8 mouse cellular contexts compared by ENCODE assay signal in the genomic region with DNA sequence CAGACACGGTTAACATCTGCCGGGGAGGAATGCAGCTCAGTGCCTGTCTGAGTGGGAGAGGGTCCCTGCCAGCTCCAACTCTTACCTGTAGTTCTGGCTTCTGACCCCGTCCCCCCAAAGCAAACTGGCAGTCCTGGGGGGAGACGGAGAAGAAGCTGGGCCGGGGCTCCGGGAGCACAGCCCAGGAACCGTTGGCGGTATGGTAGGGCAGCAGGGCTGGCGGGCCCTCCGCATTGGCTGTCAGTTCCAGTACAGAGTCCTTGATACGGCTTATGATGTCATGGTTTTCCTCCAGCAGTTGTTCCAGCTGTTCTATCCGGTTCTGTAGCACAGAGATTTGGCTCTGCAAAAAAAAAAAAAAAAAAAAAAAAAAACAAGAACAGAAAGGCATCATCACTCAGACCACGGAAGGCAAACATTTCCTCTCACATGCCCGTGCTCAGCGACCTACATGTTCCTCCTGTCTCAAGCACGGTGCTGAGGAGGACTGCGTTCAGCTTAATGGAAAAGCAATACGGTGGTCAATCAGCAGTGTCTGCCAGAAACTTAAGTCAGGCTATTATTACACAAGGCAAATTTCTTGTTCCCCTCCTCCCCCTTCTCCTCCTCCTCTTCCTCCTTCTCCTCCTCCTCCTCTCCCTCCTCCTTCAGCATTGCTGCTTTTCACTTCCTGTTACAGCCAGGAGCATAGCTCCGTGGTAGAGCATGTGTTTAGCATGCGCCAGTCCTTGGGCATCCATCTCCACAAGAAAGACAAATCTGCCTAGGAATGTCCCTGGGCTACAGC. TPM values are rescaled to one million over a fixed set of nuclear protein-coding genes. Genes with fewer than 3 reads are reported as not detected.
DNase-seq lines count a peak whose midpoint lies in the region; ATAC-seq and TF ChIP-seq lines count a peak whose summit lies in the region.

No protein-coding gene starts in this region.

- no peak for DNase-seq in hindbrain, postnatal 0 days (ENCODE audit: low spot score)
- DNase-seq in gastrocnemius, postnatal 10 days, result no peak
- no peak for DNase-seq in Muller cell, postnatal 12 days (ENCODE audit: inconsistent ontology term)
- DNase-seq in layer of hippocampus, postnatal 10 days (ENCODE audit: low spot score in 2 of 2), result no peak

- 86% methylated on average over 20 of the region's 20 CpGs for WGBS in hindbrain, embryonic 12.5 days
- WGBS in hindbrain, postnatal 0 days, result 82% methylated on average over 20 of the region's 20 CpGs
- WGBS in midbrain, embryonic 15.5 days, result 88% methylated on average over 20 of the region's 20 CpGs

- peak overlapping the region; percentile 35; the same call in 1 of the 2 replicates for H3K9ac ChIP-seq in hindbrain, embryonic 12.5 days
- no peak overlapping the region for H3K9ac ChIP-seq in hindbrain, postnatal 0 days (replicated peaks; ENCODE audit: low read length)
- 0 out of 2 replicates have a peak overlapping the region, but pooled peaks have one; percentile 92 for H3K9ac ChIP-seq in midbrain, embryonic 15.5 days

- no peak overlapping the region for H3K27ac ChIP-seq in hindbrain, embryonic 12.5 days
- H3K27ac ChIP-seq in hindbrain, postnatal 0 days, result no peak overlapping the region
- H3K27ac ChIP-seq in midbrain, embryonic 15.5 days, result no peak overlapping the region

- H3K9me3 ChIP-seq in hindbrain, embryonic 12.5 days (replicated peaks), result no peaks in the 10 kb centered on the region
- H3K9me3 ChIP-seq in hindbrain, postnatal 0 days (ENCODE audit: low read length), result no peaks in the 10 kb centered on the region
- H3K9me3 ChIP-seq in midbrain, embryonic 15.5 days, result no peaks in the 10 kb centered on the region

- H3K36me3 ChIP-seq in hindbrain, embryonic 12.5 days, result peaks cover 43% of the 10 kb centered on the region
- peaks cover 24% of the 10 kb centered on the region for H3K36me3 ChIP-seq in hindbrain, postnatal 0 days (ENCODE audit: insufficient read depth, low read length)
- peaks cover 25% of the 10 kb centered on the region for H3K36me3 ChIP-seq in midbrain, embryonic 15.5 days (replicated peaks)

- H3K27me3 ChIP-seq in hindbrain, embryonic 12.5 days, result no peaks in the 10 kb centered on the region; the same call in 1 of the 2 replicates
- H3K27me3 ChIP-seq in hindbrain, postnatal 0 days (ENCODE audit: insufficient read depth, low read length), result no peaks in the 10 kb centered on the region
- no peaks in the 10 kb centered on the region for H3K27me3 ChIP-seq in midbrain, embryonic 15.5 days (replicated peaks)

- no peak overlapping the region for H3K4me3 ChIP-seq in hindbrain, embryonic 12.5 days
- no peak overlapping the region for H3K4me3 ChIP-seq in hindbrain, postnatal 0 days (ENCODE audit: low read length)
- H3K4me3 ChIP-seq in midbrain, embryonic 15.5 days, result no peak overlapping the region

- TF ChIP-seq CTCF in hindbrain, postnatal 0 days (IDR thresholded peaks at IDR 0.05; ENCODE audit: low read depth), result no peak

- H3K4me1 ChIP-seq in hindbrain, embryonic 12.5 days, result peaks cover 16% of the 10 kb centered on the region
- peaks cover 9% of the 10 kb centered on the region for H3K4me1 ChIP-seq in hindbrain, postnatal 0 days (ENCODE audit: insufficient read depth, low read length)
- peaks cover 21% of the 10 kb centered on the region for H3K4me1 ChIP-seq in midbrain, embryonic 15.5 days

- no peak for ATAC-seq in hindbrain, embryonic 12.5 days (ENCODE audit: low FRiP score)
- ATAC-seq in hindbrain, postnatal 0 days, result no peak
- peak; percentile 41 for ATAC-seq in activated CD4-positive, CD25-positive, alpha-beta regulatory T cell, adult 4 months
- peak; percentile 52 to 55 for ATAC-seq in hematopoietic stem cell, adult 5-6 weeks (replicated peaks in 1 of 2; ENCODE audit: insufficient read depth in 1 of 2, low FRiP score in 2 of 2, low TSS enrichment in 1 of 2, low read depth in 1 of 2, poor library complexity in 2 of 2, severe bottlenecking in 2 of 2)
- ATAC-seq in midbrain, embryonic 15.5 days (replicated peaks), result no peak

- peak overlapping the region; percentile 74 for H3K4me2 ChIP-seq in hindbrain, embryonic 12.5 days (replicated peaks)
- no peak overlapping the region for H3K4me2 ChIP-seq in hindbrain, postnatal 0 days (ENCODE audit: low read depth, low read length)
- peak overlapping the region; percentile 53 for H3K4me2 ChIP-seq in midbrain, embryonic 15.5 days

RNA-seq across cellular contexts. Expression of gene Man2a2, which starts 2.3 kb away (rescaled TPM):
- 27.2 and 30.9 TPM in 2 replicates for polyA plus RNA-seq in hindbrain, embryonic 12.5 days (2016; fragmentation: Nextera tagmentation; extraction: Ambion mirVana)
- 55.5 and 61.3 TPM in 2 replicates for total RNA-seq in hindbrain, postnatal 0 days (2014; rRNA removed)
- polyA plus RNA-seq in hindbrain, postnatal 0 days (2015; fragmentation: Nextera tagmentation; extraction: Ambion mirVana), result 14.2 and 15.7 TPM in 2 replicates
- 10 to 100 TPM; 15.8 to 21.8 TPM for polyA plus RNA-seq in activated CD4-positive, CD25-positive, alpha-beta regulatory T cell, adult 4 months (2017; shearing (Covaris generic))
- 61.0 and 65.0 TPM in 2 replicates for total RNA-seq in hematopoietic stem cell, adult 5-6 weeks (2017)
- 26.4 and 28.2 TPM in 2 replicates for polyA plus RNA-seq in midbrain, embryonic 15.5 days (2015; fragmentation: Nextera tagmentation; extraction: Ambion mirVana)
- total RNA-seq in gastrocnemius, postnatal 10 days (2021), result 10 to 100 TPM; 92.2 to 97.2 TPM
- total RNA-seq in layer of hippocampus, postnatal 10 days (2021), result 100 to 1,000 TPM; 106 to 115 TPM

RNA-seq across cellular contexts. Expression of gene Fes, which starts 18.9 kb away (rescaled TPM):
- polyA plus RNA-seq in hindbrain, embryonic 12.5 days (2016; fragmentation: Nextera tagmentation; extraction: Ambion mirVana), result 10.2 and 11.8 TPM in 2 replicates
- 10.3 and 16.1 TPM in 2 replicates for total RNA-seq in hindbrain, postnatal 0 days (2014; rRNA removed)
- 4.9 and 5.6 TPM in 2 replicates for polyA plus RNA-seq in hindbrain, postnatal 0 days (2015; fragmentation: Nextera tagmentation; extraction: Ambion mirVana)
- 1 to 10 TPM; 2.0 to 4.5 TPM for polyA plus RNA-seq in activated CD4-positive, CD25-positive, alpha-beta regulatory T cell, adult 4 months (2017; shearing (Covaris generic))
- 52.5 and 84.0 TPM in 2 replicates for total RNA-seq in hematopoietic stem cell, adult 5-6 weeks (2017)
- 4.4 and 4.8 TPM in 2 replicates for polyA plus RNA-seq in midbrain, embryonic 15.5 days (2015; fragmentation: Nextera tagmentation; extraction: Ambion mirVana)
- total RNA-seq in gastrocnemius, postnatal 10 days (2021), result 10 to 100 TPM in 1 of 2 experiments, 1 to 10 TPM in 1; 9.4 to 12.1 TPM
- total RNA-seq in layer of hippocampus, postnatal 10 days (2021), result 10 to 100 TPM in 1 of 2 experiments, 1 to 10 TPM in 1; 5.2 to 10.6 TPM

RNA-seq across cellular contexts. Expression of gene Hddc3, which starts 25.9 kb away (rescaled TPM):
- 20.2 and 22.0 TPM in 2 replicates for polyA plus RNA-seq in hindbrain, embryonic 12.5 days (2016; fragmentation: Nextera tagmentation; extraction: Ambion mirVana)
- 30.1 and 32.2 TPM in 2 replicates for total RNA-seq in hindbrain, postnatal 0 days (2014; rRNA removed)
- polyA plus RNA-seq in hindbrain, postnatal 0 days (2015; fragmentation: Nextera tagmentation; extraction: Ambion mirVana), result 13.9 and 15.5 TPM in 2 replicates
- polyA plus RNA-seq in activated CD4-positive, CD25-positive, alpha-beta regulatory T cell, adult 4 months (2017; shearing (Covaris generic)), result 1 to 10 TPM; 8.6 to 9.0 TPM
- 23.5 and 29.5 TPM in 2 replicates for total RNA-seq in hematopoietic stem cell, adult 5-6 weeks (2017)
- polyA plus RNA-seq in midbrain, embryonic 15.5 days (2015; fragmentation: Nextera tagmentation; extraction: Ambion mirVana), result 22.1 and 26.4 TPM in 2 replicates
- total RNA-seq in gastrocnemius, postnatal 10 days (2021), result 10 to 100 TPM; 39.9 to 45.0 TPM
- 10 to 100 TPM; 37.2 to 44.9 TPM for total RNA-seq in layer of hippocampus, postnatal 10 days (2021)

RNA-seq across cellular contexts. Expression of gene Unc45a, which starts 28.0 kb away (rescaled TPM):
- 56.2 and 60.6 TPM in 2 replicates for polyA plus RNA-seq in hindbrain, embryonic 12.5 days (2016; fragmentation: Nextera tagmentation; extraction: Ambion mirVana)
- 49.0 and 57.8 TPM in 2 replicates for total RNA-seq in hindbrain, postnatal 0 days (2014; rRNA removed)
- polyA plus RNA-seq in hindbrain, postnatal 0 days (2015; fragmentation: Nextera tagmentation; extraction: Ambion mirVana), result 46.6 and 47.8 TPM in 2 replicates
- polyA plus RNA-seq in activated CD4-positive, CD25-positive, alpha-beta regulatory T cell, adult 4 months (2017; shearing (Covaris generic)), result 10 to 100 TPM; 31.9 to 45.2 TPM
- 14.4 and 24.5 TPM in 2 replicates for total RNA-seq in hematopoietic stem cell, adult 5-6 weeks (2017)
- polyA plus RNA-seq in midbrain, embryonic 15.5 days (2015; fragmentation: Nextera tagmentation; extraction: Ambion mirVana), result 60.2 and 62.0 TPM in 2 replicates
- 10 to 100 TPM; 11.8 to 16.4 TPM for total RNA-seq in gastrocnemius, postnatal 10 days (2021)
- 10 to 100 TPM; 47.9 to 61.9 TPM for total RNA-seq in layer of hippocampus, postnatal 10 days (2021)

RNA-seq across cellular contexts. Expression of gene Furin, which starts 36.4 kb away (rescaled TPM):
- polyA plus RNA-seq in hindbrain, embryonic 12.5 days (2016; fragmentation: Nextera tagmentation; extraction: Ambion mirVana), result 6.1 and 6.9 TPM in 2 replicates
- total RNA-seq in hindbrain, postnatal 0 days (2014; rRNA removed), result 25.4 and 25.9 TPM in 2 replicates
- 6.6 and 6.8 TPM in 2 replicates for polyA plus RNA-seq in hindbrain, postnatal 0 days (2015; fragmentation: Nextera tagmentation; extraction: Ambion mirVana)
- 10 to 100 TPM; 10.6 to 15.2 TPM for polyA plus RNA-seq in activated CD4-positive, CD25-positive, alpha-beta regulatory T cell, adult 4 months (2017; shearing (Covaris generic))
- total RNA-seq in hematopoietic stem cell, adult 5-6 weeks (2017), result 11.7 and 14.1 TPM in 2 replicates
- polyA plus RNA-seq in midbrain, embryonic 15.5 days (2015; fragmentation: Nextera tagmentation; extraction: Ambion mirVana), result 5.7 and 6.3 TPM in 2 replicates
- total RNA-seq in gastrocnemius, postnatal 10 days (2021), result 10 to 100 TPM; 63.1 to 68.1 TPM
- 10 to 100 TPM; 53.6 to 56.6 TPM for total RNA-seq in layer of hippocampus, postnatal 10 days (2021)

Comparison
In these comparisons a context has a peak if more than half of its experiments do, and no peak if none do; other contexts are left out.
1. ATAC-seq: peak in activated CD4-positive, CD25-positive, alpha-beta regulatory T cell, adult 4 months (single experiment) and hematopoietic stem cell, adult 5-6 weeks (2 of 2); none in hindbrain, embryonic 12.5 days (single experiment), hindbrain, postnatal 0 days (single experiment) and midbrain, embryonic 15.5 days (single experiment).